Mouse (Mus musculus): Measurements from ENCODE around the gene Krtap5-5.
"Not testable (repeated sequence)": the region's sequence is repeated elsewhere in the genome, so short reads cannot be mapped to it uniquely, and the experiment has no call there.

DNA sequence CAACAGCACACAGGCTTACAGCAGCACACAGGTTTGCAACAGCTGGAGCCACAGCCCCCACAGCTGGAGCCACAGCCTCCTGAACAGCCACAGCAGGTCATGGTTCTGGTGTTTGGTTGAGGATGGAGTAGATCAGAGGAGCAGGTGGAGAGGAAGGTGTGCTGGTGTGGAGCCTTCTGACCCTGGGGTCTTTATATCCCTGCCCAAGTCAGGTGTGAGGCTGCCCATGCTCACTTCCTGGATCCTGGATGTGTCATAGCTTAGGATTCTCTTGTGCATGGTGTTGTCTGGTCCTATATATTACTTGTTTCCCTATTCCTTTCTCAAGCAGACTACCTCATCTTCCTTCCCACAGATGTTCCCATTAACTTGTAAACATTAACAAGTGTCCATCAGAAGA, 44.5 kb upstream of the Krtap5-5 start, which contains the start of gene Gm4559:
- not testable (repeated sequence) for TF ChIP-seq GATA1 (IDR thresholded peaks at IDR 0.05; ENCODE audit: borderline replicate concordance, low read length); CTCF (IDR thresholded peaks at IDR 0.05; ENCODE audit: low read depth, low read length); POLR2AphosphoS5 (IDR thresholded peaks at IDR 0.05; ENCODE audit: insufficient replicate concordance, low read depth, low read length); GATA2 (IDR thresholded peaks at IDR 0.05; ENCODE audit: borderline replicate concordance, low read depth, low read length)
